Mouse (Mus musculus): ENCODE data around the gene Tfb1m. TPM values are rescaled to one million over a fixed set of nuclear protein-coding genes. Genes with fewer than 3 reads are reported as not detected.

The Tfb1m gene
- total RNA-seq (2021) (10 to 100 TPM; 12.3 to 12.7 TPM), polyA plus RNA-seq (2012; rRNA removed) (0.98 and 1.1 TPM in 2 replicates)
- long read RNA-seq, transcript Tfb1m-201 (7 exons, 1,402 nt), result major isoform, 5 of 7 reads
- long read RNA-seq, partial matches to known transcripts, result 1 of 7 reads
- long read RNA-seq, other reads (novel, unspliced or antisense), result 1 of 7 reads

GRCm38 (mm10) chr17:3557331-3558311, at the start of gene Tfb1m:
TSS of gene Tfb1m (minus strand) at chr17:3557781.
- DNase-seq, result peak; percentile 99

GRCm38 (mm10) chr17:3602954-3603672, 45.5 kb upstream of the Tfb1m start:
- no peak for DNase-seq

- no peak for DNase-seq
Observed at GRCm38 (mm10) chr17:3598393-3598792, 40.8 kb upstream of the Tfb1m start.

GRCm38 (mm10) chr17:3597866-3598265, 40.3 kb upstream of the Tfb1m start:
- DNase-seq, result no peak

GRCm38 (mm10) chr17:3597130-3597529, 39.5 kb upstream of the Tfb1m start:
- DNase-seq, result no peak

GRCm38 (mm10) chr17:3570876-3571275, 13.3 kb upstream of the Tfb1m start:
- DNase-seq, result peak; percentile 80

- no peak for DNase-seq
Observed at GRCm38 (mm10) chr17:3562405-3562804, 4.8 kb upstream of the Tfb1m start.

GRCm38 (mm10) chr17:3560534-3560933, 3.0 kb upstream of the Tfb1m start:
- DNase-seq, result no peak

GRCm38 (mm10) chr17:3558356-3558870, 832 bp upstream of the Tfb1m start:
- peak; percentile 28 for DNase-seq

- DNase-seq, result no peak
Observed at GRCm38 (mm10) chr17:3556251-3556650, 1.3 kb downstream of the Tfb1m start.

GRCm38 (mm10) chr17:3547725-3548124, 9.9 kb downstream of the Tfb1m start:
- no peak for DNase-seq

- DNase-seq, result no peak
Observed at GRCm38 (mm10) chr17:3541033-3541432, 16.5 kb downstream of the Tfb1m start.

GRCm38 (mm10) chr17:3540304-3540703, 17.3 kb downstream of the Tfb1m start:
- DNase-seq, result no peak

GRCm38 (mm10) chr17:3533425-3533824, 24.2 kb downstream of the Tfb1m start:
- no peak for DNase-seq

- no peak for DNase-seq
Observed at GRCm38 (mm10) chr17:3532254-3532653, 25.3 kb downstream of the Tfb1m start, which contains the start of gene Cldn20. TSS of gene Cldn20 (plus strand) at chr17:3532554.

- DNase-seq, result no peak
Observed at GRCm38 (mm10) chr17:3531641-3532040, 25.9 kb downstream of the Tfb1m start.

- no peak for DNase-seq
Observed at GRCm38 (mm10) chr17:3530549-3530948, 27.0 kb downstream of the Tfb1m start.

- no peak for DNase-seq
Observed at GRCm38 (mm10) chr17:3529523-3529922, 28.1 kb downstream of the Tfb1m start.

GRCm38 (mm10) chr17:3527841-3528471, 29.6 kb downstream of the Tfb1m start:
- no peak for DNase-seq

- no peak for DNase-seq
Observed at GRCm38 (mm10) chr17:3520344-3520743, 37.2 kb downstream of the Tfb1m start.

- DNase-seq, result no peak
Observed at GRCm38 (mm10) chr17:3516406-3516805, 41.2 kb downstream of the Tfb1m start.

- DNase-seq, result no peak
Observed at GRCm38 (mm10) chr17:3515851-3516250, 41.7 kb downstream of the Tfb1m start.
